Mouse (Mus musculus): ENCODE measurements around the gene Sgpp1.

GRCm38 (mm10) chr12:75745697-75746290 is 10.3 kb upstream of the Sgpp1 start:
- TF ChIP-seq CHD2 (IDR thresholded peaks at IDR 0.05; ENCODE audit: low read depth, low read length) (no peak), ZNF384 (IDR thresholded peaks at IDR 0.05; ENCODE audit: low read depth, low read length) (no peak)

Measured in ES-E14 (cell line).